Mouse (Mus musculus): ENCODE data around the gene Adgrl2. TPM values are rescaled to one million over a fixed set of nuclear protein-coding genes. Genes with fewer than 3 reads are reported as not detected.

Gene Adgrl2
- total and polyA plus RNA-seq, 3 experiments: 0.34 to 6.6 (median 3.2) TPM

GRCm38 (mm10) chr3:148793286-148793913 is 197.0 kb downstream of the Adgrl2 start:
- in situ Hi-C loops (cut with MboI; ENCODE audit: low pct_ligation_motif_present, low pct_unique_long_range_greater_than_20kb, low sequenced_read_pairs) (no loop called here), dilution Hi-C loops (cut with MboI; ENCODE audit: extremely low pct_ligation_motif_present, extremely low pct_unique_long_range_greater_than_20kb, low sequenced_read_pairs) (no loop called here)
- no peaks in the 10 kb centered on the region for H3K9me3 ChIP-seq (replicated peaks; ENCODE audit: low read length)
- TF ChIP-seq E2F4 (IDR thresholded peaks at IDR 0.05; ENCODE audit: insufficient replicate concordance, low read depth, low read length) (no peak), CHD2 (IDR thresholded peaks at IDR 0.05; ENCODE audit: low read length) (0 out of 2 replicates have a peak, but pooled peaks have one; percentile 35), IRF4 (IDR thresholded peaks at IDR 0.05; ENCODE audit: low read depth, low read length) (0 out of 2 replicates have a peak, but pooled peaks have one; percentile 39)
- no peaks in the 10 kb centered on the region for H3K79me2 ChIP-seq (replicated peaks; ENCODE audit: control insufficient read depth, extremely low read depth, insufficient read depth, poor library complexity, severe bottlenecking)
- H3K27ac ChIP-seq (ENCODE audit: insufficient read depth, low read depth): no peak overlapping the region
- H3K9ac ChIP-seq (ENCODE audit: insufficient read depth, low read depth): no peak overlapping the region
- H3K36me3 ChIP-seq (replicated peaks in 1 of 2; ENCODE audit: control insufficient read depth in 1 of 2, insufficient read depth in 1 of 2, low read length in 1 of 2): no peaks in the 10 kb centered on the region
- H3K4me3 ChIP-seq (replicated peaks in 1 of 3; ENCODE audit: low read depth in 2 of 3, low read length in 2 of 3, poor library complexity in 1 of 3): no peak overlapping the region
- peaks cover 4 to 15% of the 10 kb centered on the region in 2 experiments; a peak in 3 of 4 replicates for H3K4me1 ChIP-seq (ENCODE audit: control insufficient read depth in 1 of 2, insufficient read depth in 2 of 2)
- peak overlapping the region; percentile 23; the same call in 1 of the 2 replicates for H3K4me2 ChIP-seq (ENCODE audit: insufficient read depth, low read depth, poor library complexity, severe bottlenecking)
- DNase-seq (ENCODE audit: extremely low read depth): no peak
- no peaks in the 10 kb centered on the region for H3K27me3 ChIP-seq (replicated peaks)

- no peaks in the 10 kb centered on the region for H3K27me3 ChIP-seq (replicated peaks)
- no peaks in the 10 kb centered on the region for H3K79me2 ChIP-seq (replicated peaks; ENCODE audit: control insufficient read depth, extremely low read depth, insufficient read depth, poor library complexity, severe bottlenecking)
- peak; percentile 12 for DNase-seq (ENCODE audit: extremely low read depth)
- H3K4me2 ChIP-seq (ENCODE audit: insufficient read depth, low read depth, poor library complexity, severe bottlenecking): peak overlapping the region; percentile 80; the same call in 1 of the 2 replicates
- H3K4me3 ChIP-seq (replicated peaks in 1 of 3; ENCODE audit: low read depth in 2 of 3, low read length in 2 of 3, poor library complexity in 1 of 3): no peak overlapping the region
- dilution Hi-C loops (cut with MboI; ENCODE audit: extremely low pct_ligation_motif_present, extremely low pct_unique_long_range_greater_than_20kb, low sequenced_read_pairs): no loop called here
- TF ChIP-seq ETS1 (conservative IDR thresholded peaks at IDR 0.05; ENCODE audit: low read depth, low read length) (peak; percentile 32; the same call in 1 of the 2 replicates), NRF1 (IDR thresholded peaks at IDR 0.05; ENCODE audit: low read depth, low read length) (no peak)
- no peak overlapping the region for H3K9ac ChIP-seq (ENCODE audit: insufficient read depth, low read depth)
- no peaks in the 10 kb centered on the region for H3K36me3 ChIP-seq (replicated peaks in 1 of 2; ENCODE audit: control insufficient read depth in 1 of 2, insufficient read depth in 1 of 2, low read length in 1 of 2)
- peaks cover 0 to 10% of the 10 kb centered on the region in 2 experiments; a peak in 2 of 4 replicates for H3K4me1 ChIP-seq (ENCODE audit: control insufficient read depth in 1 of 2, insufficient read depth in 2 of 2)
- no peak overlapping the region for H3K27ac ChIP-seq (ENCODE audit: insufficient read depth, low read depth)
- H3K9me3 ChIP-seq (replicated peaks; ENCODE audit: low read length): no peaks in the 10 kb centered on the region
- in situ Hi-C loops (cut with MboI; ENCODE audit: low pct_ligation_motif_present, low pct_unique_long_range_greater_than_20kb, low sequenced_read_pairs): no loop called here
These were observed 220.0 kb downstream of the Adgrl2 start for GRCm38 (mm10) chr3:148770310-148770709.

Data from CH12.LX (cell line).